Mouse (Mus musculus) ES-Bruce4 (cell line): ENCODE measurements around the gene Sox13. TPM values are rescaled to one million over a fixed set of nuclear protein-coding genes. Genes with fewer than 3 reads are reported as not detected.

Experiments
- H3K27ac ChIP-seq: 2 replicates; pipeline ENCODE4 v1.5.1; 2012; ENCODE audit warnings: low read length, inconsistent platforms; ENCODE audit not compliant: insufficient read depth
- H3K27me3 ChIP-seq: 2 replicates; pipeline ENCODE4 v1.6.1; 2012; ENCODE audit warnings: mild to moderate bottlenecking, low read length, inconsistent platforms; ENCODE audit not compliant: control insufficient read depth, poor library complexity, insufficient read depth, severe bottlenecking
- H3K36me3 ChIP-seq: 2 replicates; pipeline ENCODE4 v1.6.1; 2012; ENCODE audit warnings: inconsistent platforms, mild to moderate bottlenecking, low read length, moderate library complexity; ENCODE audit not compliant: control insufficient read depth, poor library complexity, insufficient read depth, severe bottlenecking
- H3K4me1 ChIP-seq: one replicate; pipeline ENCODE4 v1.8.1; 2011; ENCODE audit warnings: low read length; ENCODE audit not compliant: control insufficient read depth, insufficient read depth
- H3K4me3 ChIP-seq: 2 replicates; pipeline ENCODE4 v1.5.1; 2011; ENCODE audit warnings: low read depth, mild to moderate bottlenecking, low read length
- H3K9ac ChIP-seq: 2 replicates; pipeline ENCODE4 v1.6.1; 2012; ENCODE audit warnings: low read depth, mild to moderate bottlenecking, inconsistent platforms; ENCODE audit not compliant: poor library complexity, severe bottlenecking
- H3K9me3 ChIP-seq: replicated peaks from 2 replicates; pipeline ENCODE4 v1.6.1; 2012; ENCODE audit warnings: mild to moderate bottlenecking, low read length, inconsistent platforms; ENCODE audit not compliant: control insufficient read depth, poor library complexity, insufficient read depth, severe bottlenecking
- CTCF ChIP-seq: IDR thresholded peaks from one replicate; pipeline ENCODE4 v1.8.1; 2011; ENCODE audit warnings: low read depth, low read length
- EP300 ChIP-seq: IDR thresholded peaks from 2 replicates; pipeline ENCODE4 v1.6.1; 2011; ENCODE audit warnings: low read depth, low read length; ENCODE audit not compliant: insufficient read depth
- POLR2A ChIP-seq: IDR thresholded peaks from one replicate; pipeline ENCODE4 v1.8.1; 2011; ENCODE audit warnings: low read length; ENCODE audit not compliant: insufficient read depth
- polyA plus RNA-seq: library from polyadenylated mRNA; stranded (reverse); fragments of >200 nt; gene quantifications from 2 replicates; pipeline ENCODE4 v1.2.4, GENCODE M21; 2011; ENCODE audit warnings: low read depth; ENCODE audit not compliant: missing spikeins, insufficient read depth, insufficient read length

Gene Sox13
- polyA plus RNA-seq, 1 experiment, result 22.8 TPM

DNA sequence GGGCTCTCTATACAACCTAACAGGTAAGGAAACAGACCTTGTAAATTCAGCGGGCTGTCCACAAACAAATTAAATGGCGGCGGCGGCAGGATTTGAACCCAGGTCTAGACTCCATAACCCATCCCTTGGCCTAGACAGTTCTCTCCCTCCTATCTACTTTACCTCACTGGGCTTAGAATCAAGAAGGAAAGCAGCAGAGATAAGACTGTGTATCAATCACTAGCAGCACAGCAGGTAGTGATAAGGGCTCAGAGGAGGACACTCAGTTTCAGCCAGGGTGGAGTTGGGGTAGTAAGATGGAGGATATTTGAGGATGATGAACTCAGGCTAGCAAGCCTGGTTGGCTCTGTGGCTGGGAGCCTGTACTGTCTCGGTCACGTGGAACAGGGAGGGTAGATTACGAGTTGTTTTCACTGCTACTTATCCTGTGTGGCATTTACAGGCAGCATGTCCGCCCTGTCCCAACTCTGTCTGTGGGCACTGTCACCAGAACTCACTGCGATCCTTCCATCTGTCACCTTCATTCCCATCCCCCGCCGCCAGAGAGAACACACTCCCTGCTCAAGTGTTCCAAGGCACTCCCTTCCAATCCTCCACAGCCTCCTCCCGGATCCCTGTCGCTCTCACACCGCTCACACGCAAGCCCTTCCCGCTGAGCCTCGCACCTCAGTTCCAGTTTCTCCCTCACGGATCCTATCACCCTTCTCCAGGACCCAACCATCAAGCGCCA, 36.5 kb downstream of the Sox13 start:
- Histone ChIP-seq H3K27me3 (no peaks in the 10 kb centered on the region), H3K36me3 (no peaks in the 10 kb centered on the region), H3K4me1 (peaks cover 10% of the 10 kb centered on the region), H3K9me3 (no peaks in the 10 kb centered on the region; the same call in 1 of the 2 replicates), H3K4me3 (peak overlapping the region; percentile 11; the same call in 1 of the 2 replicates), H3K27ac (no peak overlapping the region), H3K9ac (no peak overlapping the region)
- no peak for TF ChIP-seq POLR2A
- no peak for TF ChIP-seq EP300

GRCm38 (mm10) chr1:133386209-133386608, 38.0 kb downstream of the Sox13 start:
- peaks cover 10% of the 10 kb centered on the region for H3K4me1 ChIP-seq
- H3K9me3 ChIP-seq, result no peaks in the 10 kb centered on the region; the same call in 1 of the 2 replicates
- no peaks in the 10 kb centered on the region for H3K36me3 ChIP-seq
- no peaks in the 10 kb centered on the region for H3K27me3 ChIP-seq
- no peak overlapping the region for H3K9ac ChIP-seq
- H3K27ac ChIP-seq, result no peak overlapping the region
- TF ChIP-seq EP300, result no peak
- no peak for TF ChIP-seq CTCF
- TF ChIP-seq POLR2A, result no peak
- no peak overlapping the region for H3K4me3 ChIP-seq

DNA sequence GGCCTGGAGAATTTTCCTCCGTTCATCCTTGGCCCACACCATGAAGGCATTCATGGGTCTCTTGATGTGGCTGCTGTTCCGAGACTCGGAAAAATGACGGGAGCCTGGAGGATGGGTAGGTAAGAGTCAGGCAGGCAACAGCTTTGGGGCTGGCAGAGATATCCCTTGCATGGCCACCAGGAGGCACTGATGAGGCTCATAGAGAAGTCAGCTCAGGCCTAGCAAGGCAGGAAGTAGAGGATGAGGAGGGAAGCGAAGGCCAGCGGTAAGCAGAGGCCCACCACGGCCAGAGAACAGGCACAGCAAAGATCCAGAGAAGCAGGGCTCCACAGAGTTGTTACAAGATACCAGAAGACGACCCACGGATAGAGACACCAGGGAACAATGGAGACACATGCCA, 38.7 kb downstream of the Sox13 start:
- Histone ChIP-seq H3K27ac (no peak overlapping the region), H3K36me3 (no peaks in the 10 kb centered on the region), H3K9ac (no peak overlapping the region), H3K27me3 (no peaks in the 10 kb centered on the region), H3K4me3 (peak overlapping the region; percentile 1; the same call in 1 of the 2 replicates), H3K9me3 (no peaks in the 10 kb centered on the region), H3K4me1 (peaks cover 10% of the 10 kb centered on the region)
- TF ChIP-seq EP300 (no peak), CTCF (peak; percentile 87)

DNA sequence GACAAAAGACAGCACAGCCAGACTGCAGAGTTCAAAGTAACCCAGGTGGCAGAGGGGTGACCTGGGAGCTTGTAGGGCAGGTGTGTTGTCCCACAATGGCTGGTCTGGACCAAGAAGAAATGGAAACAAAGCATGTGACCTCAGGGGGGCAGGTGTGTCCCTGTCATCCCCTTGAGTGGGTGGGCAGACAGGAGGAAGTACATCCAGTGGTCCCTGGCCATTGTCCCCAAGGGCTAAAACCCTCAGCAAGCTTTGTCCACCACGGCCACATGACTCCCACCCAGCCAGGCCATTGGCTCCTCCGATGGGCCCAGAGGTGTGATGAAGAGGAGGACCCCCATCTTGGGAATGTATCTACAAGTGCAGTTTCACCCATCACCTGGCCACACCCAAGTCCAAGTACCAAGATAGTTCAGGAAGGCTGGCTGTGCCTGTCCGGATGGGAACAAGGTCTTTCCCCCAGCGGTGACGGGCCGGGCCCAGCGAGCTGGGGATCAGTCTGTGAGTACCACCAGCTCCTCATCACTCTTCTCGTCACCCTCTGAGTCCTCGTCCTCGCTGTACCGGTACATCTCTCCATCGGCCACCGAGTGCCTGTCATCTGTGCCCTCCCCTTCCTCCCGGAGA, 40.9 kb downstream of the Sox13 start:
- Histone ChIP-seq H3K27ac (no peak overlapping the region), H3K4me1 (peaks cover 14% of the 10 kb centered on the region)

DNA sequence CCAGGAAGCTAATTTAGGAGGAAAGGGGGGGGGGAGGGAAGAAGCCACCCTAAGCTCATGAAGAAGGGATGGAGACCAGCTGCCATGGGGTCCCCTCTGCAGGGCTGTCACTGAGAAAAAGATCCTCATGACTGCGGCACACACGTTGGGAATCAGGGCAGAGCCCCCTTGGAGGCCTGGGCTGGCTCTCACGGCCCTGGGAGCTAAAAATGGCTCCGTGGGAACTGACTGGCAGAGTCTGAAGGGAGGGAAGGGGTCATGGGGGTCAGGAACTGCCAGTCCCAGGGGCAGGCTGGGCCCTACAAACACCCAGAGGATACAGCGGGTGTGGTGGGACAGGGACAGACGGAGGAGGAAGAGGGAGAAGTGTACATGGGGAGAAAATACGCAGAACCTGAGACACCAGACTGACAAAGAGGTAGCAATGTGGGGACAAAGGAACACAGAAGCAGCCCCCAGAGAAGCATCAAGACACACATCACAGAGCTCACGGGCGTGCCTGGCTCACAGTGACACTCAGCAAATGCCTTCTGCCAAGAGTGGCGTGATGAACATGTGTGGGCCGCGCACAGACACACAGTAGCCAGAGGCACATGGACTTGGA, 41.5 kb downstream of the Sox13 start:
- H3K36me3 ChIP-seq, result no peaks in the 10 kb centered on the region
- peaks cover 12% of the 10 kb centered on the region for H3K4me1 ChIP-seq
- TF ChIP-seq EP300, result no peak
- no peak overlapping the region for H3K9ac ChIP-seq
- no peak overlapping the region for H3K27ac ChIP-seq
- H3K4me3 ChIP-seq, result no peak overlapping the region
- no peaks in the 10 kb centered on the region for H3K27me3 ChIP-seq
- H3K9me3 ChIP-seq, result no peaks in the 10 kb centered on the region

More for the DNA sequence above, 40.9 kb downstream of the Sox13 start:
- no peak for TF ChIP-seq POLR2A
- TF ChIP-seq EP300, result no peak
- no peak for TF ChIP-seq CTCF
- Histone ChIP-seq H3K36me3 (no peaks in the 10 kb centered on the region), H3K27me3 (no peaks in the 10 kb centered on the region), H3K9me3 (no peaks in the 10 kb centered on the region), H3K4me3 (no peak overlapping the region), H3K9ac (no peak overlapping the region)

GRCm38 (mm10) chr1:133382008-133382407, 42.2 kb downstream of the Sox13 start:
- Histone ChIP-seq H3K27me3 (no peaks in the 10 kb centered on the region), H3K36me3 (no peaks in the 10 kb centered on the region), H3K9me3 (no peaks in the 10 kb centered on the region), H3K27ac (no peak overlapping the region), H3K9ac (no peak overlapping the region), H3K4me3 (no peak overlapping the region), H3K4me1 (peaks cover 12% of the 10 kb centered on the region)
- peak; percentile 97 for TF ChIP-seq CTCF
- no peak for TF ChIP-seq POLR2A
